Mouse (Mus musculus) macrophage (primary cell): ENCODE measurements around the gene Smyd5. TPM values are rescaled to one million over a fixed set of nuclear protein-coding genes. Genes with fewer than 3 reads are reported as not detected.
A peak's percentile ranks its signal among the peaks of the same experiment; 100 is the strongest.

Experiments
- H3K27ac ChIP-seq: fragments of 350-480 bp; formaldehyde crosslinking; 2 replicates; pipeline ENCODE4 v1.9.0; 2021
- H3K36me3 ChIP-seq: fragments of 350-480 bp; formaldehyde crosslinking; 2 replicates; pipeline ENCODE4 v1.9.0; 2021; ENCODE audit errors: inconsistent target
- H3K4me3 ChIP-seq: fragments of 350-480 bp; formaldehyde crosslinking; 2 replicates; pipeline ENCODE4 v1.9.0; 2021; ENCODE audit errors: inconsistent target
- H3K79me2 ChIP-seq: fragments of 350-480 bp; formaldehyde crosslinking; 2 replicates; pipeline ENCODE4 v1.9.0; 2021; ENCODE audit errors: inconsistent target
- WGBS: methylation state at CpG from one replicate; pipeline ENCODE4 v1.1.7; 2026; ENCODE audit warnings: inconsistent platforms; ENCODE audit not compliant: missing documents; 5-methylcytosine and 5-hydroxymethylcytosine counted together
- polyA plus RNA-seq: library from polyadenylated mRNA; stranded (reverse); fragments of 250-400 nt; gene quantifications from 3 replicates; pipeline ENCODE4 v1.2.4, GENCODE M21; 2018; ENCODE audit warnings: inconsistent platforms
- total RNA-seq, 78 experiments: library from RNA; depleted of rRNA; stranded (reverse); fragments of 250-400 nt; gene quantifications; 1 replicate in 9 of 78; 2 replicates in 24 of 78; 3 replicates in 43 of 78; 4 replicates in 2 of 78; pipeline ENCODE4 v1.2.4; 2018; ENCODE audit warnings: inconsistent platforms in 56 of 78

Smyd5 gene
- total RNA-seq (2018; cell fraction: chromatin; rRNA removed) = 10 to 100 TPM; 10.2 to 54.1 (median 31.6) TPM
- 10 to 100 TPM in 17 of 26 experiments, 1 to 10 TPM in 9; 7.0 to 14.7 (median 11.7) TPM for total RNA-seq (2018; cell fraction: cytosol; rRNA removed)
- total RNA-seq (2018; cell fraction: nucleus; rRNA removed) = 10 to 100 TPM in 22 of 26 experiments, 1 to 10 TPM in 4; 6.3 to 77.0 (median 18.5) TPM
- 9.5 to 26.7 TPM (median 17.2 TPM) in 3 replicates for polyA plus RNA-seq

- Histone ChIP-seq H3K79me2 (peaks cover 23% of the 10 kb centered on the region), H3K36me3 (no peaks in the 10 kb centered on the region), H3K27ac (no peak within 1 kb of the TSS), H3K4me3 (peak within 1 kb of the TSS; percentile 53)
- 2% methylated on average over 34 of the region's 39 CpGs for WGBS
Observed at GRCm38 (mm10) chr6:85431842-85432431, at the start of gene Smyd5. Gene Smyd5 (plus strand): TSS chr6:85431989.

- 74% methylated on average over 2 of the region's 2 CpGs for WGBS
- no peak overlapping the region for H3K4me3 ChIP-seq
- no peaks in the 10 kb centered on the region for H3K79me2 ChIP-seq
- H3K36me3 ChIP-seq = no peaks in the 10 kb centered on the region
- H3K27ac ChIP-seq = peak overlapping the region; percentile 27; the same call in 1 of the 2 replicates
Observed at GRCm38 (mm10) chr6:85382791-85383190, 49.0 kb upstream of the Smyd5 start.

GRCm38 (mm10) chr6:85388608-85389007 is 43.2 kb upstream of the Smyd5 start:
- H3K36me3 ChIP-seq = no peaks in the 10 kb centered on the region
- 72% methylated on average over 5 of the region's 5 CpGs for WGBS
- no peaks in the 10 kb centered on the region for H3K79me2 ChIP-seq
- no peak overlapping the region for H3K27ac ChIP-seq
- no peak overlapping the region for H3K4me3 ChIP-seq

- no peak overlapping the region for H3K4me3 ChIP-seq
- WGBS = 16% methylated on average over 6 of the region's 7 CpGs
- H3K36me3 ChIP-seq = no peaks in the 10 kb centered on the region
- H3K27ac ChIP-seq = no peak overlapping the region
- no peaks in the 10 kb centered on the region for H3K79me2 ChIP-seq
Observed at GRCm38 (mm10) chr6:85391803-85392202, 40.0 kb upstream of the Smyd5 start.

GRCm38 (mm10) chr6:85395360-85395759 is 36.4 kb upstream of the Smyd5 start:
- WGBS = 86% methylated on average over 1 of the region's 2 CpGs

GRCm38 (mm10) chr6:85397165-85397564 is 34.6 kb upstream of the Smyd5 start:
- Histone ChIP-seq H3K79me2 (no peaks in the 10 kb centered on the region), H3K36me3 (no peaks in the 10 kb centered on the region), H3K4me3 (no peak overlapping the region), H3K27ac (no peak overlapping the region)
- 25% methylated on average over 1 of the region's 1 CpGs for WGBS

More at GRCm38 (mm10) chr6:85395360-85395759, 36.4 kb upstream of the Smyd5 start:
- no peaks in the 10 kb centered on the region for H3K79me2 ChIP-seq
- no peak overlapping the region for H3K27ac ChIP-seq
- no peak overlapping the region for H3K4me3 ChIP-seq
- no peaks in the 10 kb centered on the region for H3K36me3 ChIP-seq

GRCm38 (mm10) chr6:85399715-85400114 is 32.1 kb upstream of the Smyd5 start:
- no peaks in the 10 kb centered on the region for H3K36me3 ChIP-seq
- no peaks in the 10 kb centered on the region for H3K79me2 ChIP-seq

GRCm38 (mm10) chr6:85402613-85403012 is 29.2 kb upstream of the Smyd5 start:
- 18% methylated on average over 2 of the region's 2 CpGs for WGBS
- H3K79me2 ChIP-seq = no peaks in the 10 kb centered on the region
- H3K36me3 ChIP-seq = no peaks in the 10 kb centered on the region
- H3K27ac ChIP-seq = no peak overlapping the region
- no peak overlapping the region for H3K4me3 ChIP-seq

More at GRCm38 (mm10) chr6:85399715-85400114, 32.1 kb upstream of the Smyd5 start:
- 76% methylated on average over 4 of the region's 5 CpGs for WGBS
- Histone ChIP-seq H3K27ac (no peak overlapping the region), H3K4me3 (no peak overlapping the region)

- 88% methylated on average over 10 of the region's 10 CpGs for WGBS
- Histone ChIP-seq H3K79me2 (no peaks in the 10 kb centered on the region), H3K27ac (no peak overlapping the region), H3K4me3 (no peak overlapping the region), H3K36me3 (no peaks in the 10 kb centered on the region)
Observed at GRCm38 (mm10) chr6:85403039-85403438, 28.8 kb upstream of the Smyd5 start.

- no peaks in the 10 kb centered on the region for H3K79me2 ChIP-seq
- no peaks in the 10 kb centered on the region for H3K36me3 ChIP-seq
- H3K27ac ChIP-seq = no peak overlapping the region
- H3K4me3 ChIP-seq = no peak overlapping the region
- WGBS = 10% methylated on average over 29 of the region's 31 CpGs
Observed at GRCm38 (mm10) chr6:85409003-85409402, 22.8 kb upstream of the Smyd5 start.

- no peaks in the 10 kb centered on the region for H3K36me3 ChIP-seq
- no peak overlapping the region for H3K4me3 ChIP-seq
- H3K27ac ChIP-seq = no peak overlapping the region
- WGBS = 21% methylated on average over 13 of the region's 13 CpGs
- no peaks in the 10 kb centered on the region for H3K79me2 ChIP-seq
Observed at GRCm38 (mm10) chr6:85410771-85411273, 21.0 kb upstream of the Smyd5 start.

GRCm38 (mm10) chr6:85415829-85416228 is 16.0 kb upstream of the Smyd5 start:
- WGBS = 78% methylated on average over 3 of the region's 3 CpGs

GRCm38 (mm10) chr6:85419150-85419549 is 12.6 kb upstream of the Smyd5 start:
- H3K36me3 ChIP-seq = no peaks in the 10 kb centered on the region
- H3K4me3 ChIP-seq = no peak overlapping the region
- H3K27ac ChIP-seq = no peak overlapping the region
- 93% methylated on average over 1 of the region's 2 CpGs for WGBS
- no peaks in the 10 kb centered on the region for H3K79me2 ChIP-seq

More at GRCm38 (mm10) chr6:85415829-85416228, 16.0 kb upstream of the Smyd5 start:
- H3K79me2 ChIP-seq = no peaks in the 10 kb centered on the region
- H3K36me3 ChIP-seq = no peaks in the 10 kb centered on the region
- no peak overlapping the region for H3K4me3 ChIP-seq
- no peak overlapping the region for H3K27ac ChIP-seq

- H3K4me3 ChIP-seq = no peak within 1 kb of the TSS
- WGBS = 52% methylated on average over 28 of the region's 28 CpGs
- no peaks in the 10 kb centered on the region for H3K36me3 ChIP-seq
- no peak within 1 kb of the TSS for H3K27ac ChIP-seq
- H3K79me2 ChIP-seq = no peaks in the 10 kb centered on the region
Observed at GRCm38 (mm10) chr6:85423836-85424379, 7.9 kb upstream of the Smyd5 start, which contains the start of gene Noto. Gene Noto (plus strand): TSS chr6:85423886.

GRCm38 (mm10) chr6:85431274-85431841 is 431 bp upstream of the Smyd5 start:
- H3K27ac ChIP-seq = no peak overlapping the region
- no peaks in the 10 kb centered on the region for H3K36me3 ChIP-seq
- H3K79me2 ChIP-seq = peaks cover 21% of the 10 kb centered on the region
- H3K4me3 ChIP-seq = peak overlapping the region; percentile 53
- 57% methylated on average over 8 of the region's 8 CpGs for WGBS
